Mouse (Mus musculus): ENCODE measurements around the gene Fli1.

Fli1 gene

DNA sequence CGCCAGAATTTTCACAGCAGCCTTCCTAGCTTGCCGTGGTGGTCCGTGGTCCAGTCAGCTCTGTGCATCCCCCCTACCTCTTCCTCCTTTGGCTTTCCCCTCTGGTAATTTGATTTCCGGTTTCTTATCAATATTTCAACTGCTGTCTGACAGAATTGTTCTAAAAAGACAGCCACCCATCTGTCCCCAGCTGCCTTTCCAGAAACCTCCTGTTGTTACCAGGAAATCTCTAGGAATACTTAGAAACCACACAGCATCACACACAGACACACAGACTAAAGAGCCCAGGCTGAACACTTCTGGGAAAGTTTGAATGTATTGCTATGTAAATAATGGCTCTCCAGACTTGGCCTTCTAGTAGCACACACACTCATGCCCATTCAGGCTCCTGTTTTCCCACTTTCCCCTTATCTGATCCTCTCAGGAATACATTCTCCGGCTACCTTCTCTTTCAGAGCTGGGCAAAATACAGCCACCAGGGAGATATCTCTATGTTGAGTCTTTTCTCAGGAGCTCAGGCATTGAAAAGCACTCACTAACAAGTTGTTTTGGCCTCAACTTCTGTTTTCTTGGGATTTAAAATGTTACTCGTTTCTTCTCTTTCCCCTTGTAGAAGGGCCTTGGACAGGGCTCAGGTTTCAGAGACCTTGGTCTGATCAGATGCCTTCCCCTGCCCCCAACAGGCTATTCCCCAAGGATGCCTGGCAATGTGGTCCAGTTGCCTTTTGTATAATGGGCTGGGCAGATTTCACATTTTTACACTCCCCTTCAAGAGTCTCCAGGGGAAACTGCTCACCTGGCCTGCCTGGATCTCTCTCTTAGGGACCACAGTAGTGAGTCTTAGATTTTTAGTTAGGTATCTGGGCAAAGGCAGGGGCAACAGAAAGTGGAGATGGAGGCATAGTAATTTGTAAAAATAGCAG is 7.1 kb upstream of the Fli1 start:
- DNase-seq: no peak

DNA sequence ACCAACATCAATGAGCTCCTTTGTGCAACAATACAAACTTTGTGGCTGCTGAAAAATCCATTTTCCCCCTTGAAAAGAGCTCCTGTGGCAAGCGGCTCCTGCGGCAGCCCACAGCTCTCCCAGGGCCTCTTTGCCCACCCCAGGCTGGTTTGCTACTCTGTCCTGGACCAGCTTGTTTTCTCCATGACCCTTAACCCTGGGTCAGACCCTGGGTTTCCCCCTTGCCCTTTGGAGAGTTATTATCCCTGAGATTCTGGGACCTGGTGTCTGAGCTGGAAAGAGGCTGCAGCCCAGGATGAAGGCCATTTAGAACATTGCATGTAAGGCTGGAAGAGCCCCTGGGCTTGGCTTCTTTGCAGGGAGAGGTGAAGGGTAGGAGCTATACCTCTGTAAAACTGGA is 4.1 kb upstream of the Fli1 start:
- no peak for DNase-seq

DNA sequence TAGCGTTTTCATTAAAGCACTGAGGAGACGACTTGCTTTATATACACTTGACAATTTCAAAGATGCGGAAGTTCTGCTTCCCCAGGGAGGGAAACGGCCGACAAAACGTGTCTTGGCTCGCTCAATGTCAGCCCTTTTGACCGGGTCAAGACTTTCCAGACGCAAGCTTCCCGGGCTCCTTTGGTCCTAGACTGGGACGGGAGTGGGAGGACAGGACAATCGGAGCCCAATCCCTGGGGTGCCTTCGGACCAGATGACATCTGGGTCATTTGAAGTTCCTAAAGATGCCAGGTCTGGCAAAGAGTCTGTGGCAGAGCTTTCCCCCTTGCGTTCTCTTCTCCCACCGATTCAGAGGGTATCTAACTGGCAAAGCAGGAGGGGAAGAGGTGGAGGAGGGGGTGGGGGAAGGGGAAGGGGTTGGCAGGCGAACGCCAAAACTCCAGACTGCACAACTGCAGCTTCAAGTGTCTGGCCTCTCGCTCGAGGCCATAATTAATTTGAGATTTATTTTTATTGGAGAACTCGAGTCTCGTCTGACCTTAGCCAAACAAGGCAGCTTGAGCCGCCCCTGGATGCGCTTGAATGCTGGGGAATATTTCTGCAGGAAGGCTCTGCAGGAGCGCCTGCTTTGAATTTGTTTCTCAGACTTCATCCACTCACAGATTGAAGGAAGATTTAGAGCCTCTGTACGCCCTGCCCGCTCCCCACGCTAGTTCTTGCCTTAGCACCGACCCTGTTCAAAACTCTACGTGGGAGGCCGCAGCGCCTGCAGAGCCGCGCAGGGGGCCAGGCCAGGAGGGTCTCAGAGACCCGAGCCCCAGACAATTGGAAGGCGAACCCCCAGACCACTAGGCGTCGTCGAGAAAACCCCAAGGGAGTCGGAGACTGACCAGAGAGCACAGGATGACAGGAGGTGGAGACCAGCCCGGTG is 2.3 kb upstream of the Fli1 start:
- no peak for DNase-seq

- DNase-seq: no peak
These were observed 1.4 kb upstream of the Fli1 start for GRCm38 (mm10) chr9:32543923-32544575.

DNA sequence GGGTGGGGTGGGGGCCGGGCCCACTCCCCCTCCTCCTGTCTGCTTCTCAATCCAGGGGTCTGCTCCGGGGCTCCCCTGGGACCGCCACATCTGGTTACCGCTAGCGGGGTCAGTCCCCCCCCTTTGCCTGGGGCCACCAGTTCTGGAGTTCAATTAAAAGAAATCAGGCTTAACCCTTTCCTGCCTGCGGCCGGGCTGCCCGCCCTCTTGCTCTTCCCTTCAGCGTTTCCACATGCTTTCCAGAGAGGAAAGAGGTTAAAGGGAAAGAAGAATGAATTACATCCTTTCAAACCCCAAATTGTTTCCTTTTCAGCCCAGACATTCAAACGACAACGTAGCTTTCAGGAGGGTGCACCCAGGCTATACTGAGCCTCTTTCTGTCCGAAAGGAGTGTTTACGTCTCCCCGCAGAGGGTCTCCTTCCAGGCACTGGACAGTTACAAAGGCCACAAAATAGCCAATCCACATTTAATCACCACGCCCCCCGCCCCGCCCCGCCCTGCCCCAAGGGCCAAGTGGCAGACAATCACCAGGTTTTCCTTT is 450 bp upstream of the Fli1 start:
- no peak for DNase-seq

DNA sequence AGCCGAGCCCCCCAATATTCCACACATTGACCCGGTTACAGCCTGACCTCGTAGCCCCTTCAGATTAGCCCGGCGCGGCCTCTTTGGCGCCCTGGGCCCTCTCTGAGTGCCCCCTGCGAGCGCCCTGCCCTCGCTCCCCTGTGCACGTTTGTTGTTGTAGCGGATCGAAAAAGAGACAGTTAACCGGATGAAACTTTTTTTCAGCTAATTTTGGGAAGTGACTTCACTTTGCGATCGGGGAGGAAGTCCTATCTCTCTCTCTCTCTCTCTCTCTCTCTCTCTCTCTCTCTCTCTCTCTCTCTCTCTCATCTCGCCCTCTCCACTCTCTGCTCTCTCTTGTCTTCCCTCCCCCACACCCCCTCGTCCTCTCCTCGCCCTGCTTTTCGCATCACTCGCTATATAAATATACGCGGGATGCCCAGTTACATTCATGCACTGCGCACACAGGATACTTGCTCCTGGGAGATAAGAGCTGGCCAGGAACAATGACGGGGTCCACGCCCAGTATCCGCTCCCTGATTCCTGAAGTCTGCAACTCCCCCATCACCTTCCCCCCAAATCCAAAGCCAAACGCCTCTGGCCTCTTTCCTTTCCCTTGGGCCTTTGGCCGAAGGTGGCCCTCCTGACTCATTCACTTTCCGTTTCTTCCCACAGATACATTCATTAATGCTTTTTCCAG is 1.3 kb downstream of the Fli1 start:
- no peak for DNase-seq

GRCm38 (mm10) chr9:32540406-32541222 is 2.0 kb downstream of the Fli1 start:
- DNase-seq: peak; percentile 18

DNA sequence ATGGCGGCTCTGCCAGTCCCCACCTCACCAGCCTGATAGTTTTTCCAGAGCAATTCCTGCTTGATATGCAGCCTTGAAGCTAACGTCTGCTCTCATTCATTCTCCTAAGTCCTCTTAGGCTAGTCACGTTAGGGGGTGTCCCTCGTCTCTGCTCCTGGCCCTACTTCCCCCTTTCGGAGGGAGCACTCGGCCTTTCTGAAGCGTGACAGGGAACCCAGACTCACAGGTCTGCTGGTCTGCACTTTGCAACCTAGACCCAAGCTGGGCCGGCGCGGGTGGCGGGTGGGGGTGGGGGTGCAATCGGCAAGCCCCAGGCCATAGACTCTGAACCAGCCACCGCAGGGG is 2.6 kb downstream of the Fli1 start:
- no peak for DNase-seq

DNA sequence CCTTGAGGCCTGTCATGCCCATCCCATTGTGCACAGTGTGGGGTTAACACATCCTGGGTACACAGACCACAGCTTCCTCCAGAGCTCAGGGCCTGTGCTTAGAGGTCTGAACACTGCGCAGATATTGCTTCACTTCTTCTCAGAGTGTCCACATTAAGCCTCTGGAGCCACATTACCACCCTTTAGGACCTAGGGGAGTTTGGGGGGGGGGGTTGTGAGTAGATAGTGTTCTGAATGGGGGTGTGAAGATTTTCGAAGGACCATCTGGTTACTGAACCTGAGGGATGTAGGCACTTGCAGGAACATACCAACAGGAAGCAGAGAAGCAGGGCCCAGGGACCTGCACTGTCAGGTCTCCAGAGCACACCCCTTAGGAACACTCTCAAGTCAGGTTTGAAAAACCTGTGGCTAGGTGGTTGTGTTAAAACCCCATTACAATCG is 3.3 kb downstream of the Fli1 start:
- DNase-seq: no peak

- DNase-seq: no peak
These were observed 4.5 kb downstream of the Fli1 start for GRCm38 (mm10) chr9:32538124-32538523.

DNA sequence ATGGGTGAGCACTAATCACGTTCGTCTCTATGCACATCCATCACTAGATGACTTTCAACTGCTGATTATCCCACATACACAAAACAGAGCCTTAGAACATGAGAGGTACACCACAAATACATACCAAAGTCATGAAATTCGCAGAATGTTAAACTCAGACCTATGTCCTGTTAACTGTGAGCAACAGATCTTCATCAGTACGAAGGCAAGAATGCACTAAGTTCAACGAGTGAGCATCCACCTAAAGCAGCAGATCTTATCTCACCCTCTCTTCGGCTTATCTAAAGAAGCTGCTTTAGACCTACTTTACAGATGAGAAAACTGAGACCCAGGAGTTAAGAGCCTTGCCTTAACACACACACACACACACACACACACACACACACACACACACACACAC is 5.0 kb downstream of the Fli1 start:
- DNase-seq: no peak

DNA sequence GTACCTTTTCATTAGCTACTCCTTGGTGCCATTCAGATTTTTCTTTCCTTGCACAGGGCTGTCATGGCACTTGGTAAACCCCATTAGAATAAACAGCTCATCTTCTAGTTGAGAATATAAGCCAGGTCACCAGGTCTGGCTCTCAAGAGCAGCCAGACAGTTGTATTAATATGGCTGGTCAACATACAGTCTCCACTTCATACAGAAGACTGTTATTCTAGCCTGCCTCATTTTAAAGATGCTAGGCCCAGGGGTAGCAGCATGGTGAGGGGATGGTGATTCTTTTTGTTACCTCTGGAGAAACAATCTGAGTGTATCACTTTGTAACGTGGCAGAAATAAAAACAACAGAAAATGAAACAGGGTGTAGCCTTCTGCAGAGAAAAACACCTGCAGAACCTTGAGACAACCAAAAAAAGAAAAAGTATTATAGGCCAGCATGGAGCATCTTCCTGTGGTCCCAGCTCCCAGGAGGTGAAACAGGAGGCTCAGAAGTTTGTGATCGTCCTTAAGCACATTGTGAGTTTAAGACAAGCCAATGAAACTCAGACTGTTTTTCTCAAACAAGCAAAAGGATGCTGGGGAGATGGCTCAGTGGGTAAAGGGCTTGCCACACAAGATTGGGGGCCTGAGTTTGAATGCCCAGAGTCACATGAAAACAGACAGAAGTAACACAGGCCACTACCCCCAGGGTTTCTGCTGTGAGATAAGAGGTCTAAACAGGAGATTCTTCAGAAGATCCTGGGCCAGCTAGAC is 7.3 kb downstream of the Fli1 start:
- DNase-seq: no peak

- no peak for DNase-seq
These were observed 8.5 kb downstream of the Fli1 start for GRCm38 (mm10) chr9:32534025-32534615.

- DNase-seq: no peak
These were observed 11.1 kb downstream of the Fli1 start for GRCm38 (mm10) chr9:32531588-32531987.

- no peak for DNase-seq
These were observed 11.7 kb downstream of the Fli1 start for GRCm38 (mm10) chr9:32530975-32531374.

DNA sequence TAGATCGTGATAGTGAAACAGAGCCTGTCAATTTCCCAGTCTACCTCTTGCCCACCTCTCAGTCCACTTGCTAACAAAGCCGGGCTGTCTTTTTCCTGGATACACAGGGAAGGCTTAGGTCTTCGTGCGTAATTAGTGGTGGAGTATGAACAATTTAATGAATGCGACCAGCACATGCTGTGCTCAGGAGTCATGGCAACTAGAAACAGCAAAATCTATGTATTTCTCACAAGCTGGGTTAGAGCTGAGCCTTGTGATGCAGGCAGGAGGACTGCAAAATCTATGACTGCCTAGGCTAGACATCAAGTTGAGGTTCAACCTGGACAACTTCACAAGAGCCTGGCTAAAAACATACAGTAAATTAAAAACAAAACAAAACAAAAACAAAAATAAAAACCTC is 12.5 kb downstream of the Fli1 start:
- no peak for DNase-seq

- no peak for DNase-seq
These were observed 13.1 kb downstream of the Fli1 start for GRCm38 (mm10) chr9:32529594-32529993.

GRCm38 (mm10) chr9:32527329-32527728 is 15.3 kb downstream of the Fli1 start:
- DNase-seq: no peak

- no peak for DNase-seq
These were observed 16.9 kb downstream of the Fli1 start for GRCm38 (mm10) chr9:32525787-32526186.

GRCm38 (mm10) chr9:32522536-32523245 is 20.0 kb downstream of the Fli1 start:
- DNase-seq: no peak

Measured in right cerebral cortex, postnatal 4 days (tissue).